Mouse (Mus musculus) intestine, embryonic 14.5 days (tissue): ENCODE results near the gene Cldn34c3. TPM values are rescaled to one million over a fixed set of nuclear protein-coding genes. Genes with fewer than 3 reads are reported as not detected.
"Not testable (repeated sequence)": the region's sequence is repeated elsewhere in the genome, so short reads cannot be mapped to it uniquely, and the experiment has no call there.

Experiments
- ATAC-seq: fragments of 200-750 bp; cut with Nextera tagmentation; replicated peaks from 2 replicates; pipeline ENCODE4 v1.8.0; 2017; ENCODE audit warnings: low read depth, moderate number of reproducible peaks, moderate TSS enrichment, moderate library complexity; ENCODE audit not compliant: low FRiP score, low TSS enrichment
- DNase-seq: peaks from one replicate; pipeline ENCODE4 v3.0.0-alpha.2; 2018; ENCODE audit warnings: low spot score
- H3K27ac ChIP-seq: fragments of 300-500 bp; sonication (generic); 2 replicates; pipeline ENCODE4 v1.5.1; 2014; ENCODE audit warnings: low read depth, mild to moderate bottlenecking, control low read depth
- H3K27me3 ChIP-seq: fragments of 300-500 bp; sonication (generic); replicated peaks from 2 replicates; pipeline ENCODE4 v1.6.1; 2014; ENCODE audit warnings: low read length, control low read depth; ENCODE audit not compliant: control insufficient read depth, insufficient read depth
- H3K36me3 ChIP-seq: fragments of 300-500 bp; sonication (generic); 2 replicates; pipeline ENCODE4 v1.6.1; 2014; ENCODE audit warnings: low read length, control low read depth; ENCODE audit not compliant: control insufficient read depth, insufficient read depth
- H3K4me1 ChIP-seq: fragments of 300-500 bp; sonication (generic); replicated peaks from 2 replicates; pipeline ENCODE4 v1.6.1; 2014; ENCODE audit warnings: low read length, control low read depth, mixed read lengths; ENCODE audit not compliant: control insufficient read depth, insufficient read depth
- H3K4me2 ChIP-seq: fragments of 300-500 bp; sonication (generic); 2 replicates; pipeline ENCODE4 v1.6.1; 2014; ENCODE audit warnings: low read length
- H3K4me3 ChIP-seq: fragments of 300-500 bp; sonication (generic); 2 replicates; pipeline ENCODE4 v1.5.1; 2014; ENCODE audit warnings: low read depth, low read length, control low read depth, mixed read lengths
- H3K9ac ChIP-seq: fragments of 300-500 bp; sonication (generic); 2 replicates; pipeline ENCODE4 v1.6.1; 2014; ENCODE audit warnings: mild to moderate bottlenecking, low read length
- H3K9me3 ChIP-seq: fragments of 300-500 bp; sonication (generic); 2 replicates; pipeline ENCODE4 v1.6.1; 2016; ENCODE audit warnings: low read length, control low read depth; ENCODE audit not compliant: control insufficient read depth
- polyA plus RNA-seq: library from polyadenylated mRNA; unstranded; fragments of >200 nt; fragmentation: Nextera tagmentation; extraction: Ambion mirVana; gene quantifications from 2 replicates; pipeline ENCODE4 v1.2.1, GENCODE M21; 2014

The Cldn34c3 gene
- polyA plus RNA-seq, result not detected in 2 replicates

DNA sequence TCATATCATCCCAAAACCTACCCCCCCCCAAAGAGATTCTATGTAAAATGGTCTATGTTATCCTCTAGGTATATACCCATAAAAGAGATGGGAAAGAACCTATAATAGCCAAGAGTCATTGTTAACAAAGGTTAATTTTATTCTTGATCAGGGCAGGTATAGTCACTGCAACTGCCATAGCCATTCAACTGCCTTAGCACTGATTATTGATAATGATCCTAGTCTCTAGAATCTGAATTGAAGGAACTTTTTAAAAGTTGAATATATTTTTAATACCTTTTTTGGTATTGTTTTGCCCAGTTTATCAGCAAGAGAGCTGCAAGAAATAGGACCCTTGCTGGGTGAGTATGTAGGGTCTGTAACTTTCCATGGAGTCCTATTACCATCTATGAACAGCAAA is at the start of gene Cldn34c3:
TSS of gene Cldn34c3 (plus strand) at position 301 of the 400 bp plus-strand sequence.
- H3K27ac ChIP-seq, H3K9ac ChIP-seq, H3K27me3 ChIP-seq, H3K4me2 ChIP-seq, ATAC-seq, H3K4me3 ChIP-seq, DNase-seq, H3K36me3 ChIP-seq, H3K4me1 ChIP-seq, H3K9me3 ChIP-seq: not testable (repeated sequence)

Other genes starting within 250 kb of the Cldn34c3 start
- gene Cldn34c2, start 212.0 kb upstream of the Cldn34c3 start, polyA plus RNA-seq, result not detected in 2 replicates
- gene Gm17467, start 88.9 kb upstream of the Cldn34c3 start, polyA plus RNA-seq, result not detected in 2 replicates